Mouse (Mus musculus) telencephalon, adult 2 months (tissue): ENCODE measurements around the gene Kcnk2.
"Not testable (repeated sequence)": the region's sequence is repeated elsewhere in the genome, so short reads cannot be mapped to it uniquely, and the experiment has no call there.

Source experiments
- DNase-seq: peaks from one replicate; pipeline ENCODE4 v3.0.0-alpha.2; 2011; ENCODE audit warnings: low read depth, low spot score

Kcnk2 gene

GRCm38 (mm10) chr1:189343301-189344251, 58.5 kb downstream of the Kcnk2 start:
- DNase-seq = no peak

GRCm38 (mm10) chr1:189342416-189343104, 59.5 kb downstream of the Kcnk2 start:
- DNase-seq = no peak

- DNase-seq = no peak
Measured at GRCm38 (mm10) chr1:189341381-189341917, 60.6 kb downstream of the Kcnk2 start.

- no peak for DNase-seq
Measured at GRCm38 (mm10) chr1:189315896-189316295, 86.2 kb downstream of the Kcnk2 start.

- no peak for DNase-seq
Measured at GRCm38 (mm10) chr1:189314495-189314894, 87.6 kb downstream of the Kcnk2 start.

- no peak for DNase-seq
Measured at GRCm38 (mm10) chr1:189313750-189314149, 88.3 kb downstream of the Kcnk2 start.

- no peak for DNase-seq
Measured at GRCm38 (mm10) chr1:189310145-189310544, 91.9 kb downstream of the Kcnk2 start.

GRCm38 (mm10) chr1:189304988-189305522, 97.0 kb downstream of the Kcnk2 start:
- no peak for DNase-seq

- no peak for DNase-seq
Measured at GRCm38 (mm10) chr1:189303001-189303400, 99.1 kb downstream of the Kcnk2 start.

- no peak for DNase-seq
Measured at GRCm38 (mm10) chr1:189293679-189294406, 108.2 kb downstream of the Kcnk2 start.

GRCm38 (mm10) chr1:189290885-189291284, 111.2 kb downstream of the Kcnk2 start:
- DNase-seq = peak; percentile 67

GRCm38 (mm10) chr1:189288948-189289347, 113.1 kb downstream of the Kcnk2 start:
- peak; percentile 40 for DNase-seq

GRCm38 (mm10) chr1:189272281-189272680, 129.8 kb downstream of the Kcnk2 start:
- peak; percentile 72 for DNase-seq

GRCm38 (mm10) chr1:189253631-189254030, 148.4 kb downstream of the Kcnk2 start:
- DNase-seq = no peak

- DNase-seq = no peak
Measured at GRCm38 (mm10) chr1:189253207-189253606, 148.9 kb downstream of the Kcnk2 start.

GRCm38 (mm10) chr1:189243206-189243605, 158.9 kb downstream of the Kcnk2 start:
- not testable (repeated sequence) for DNase-seq

- no peak for DNase-seq
Measured at GRCm38 (mm10) chr1:189235261-189235660, 166.8 kb downstream of the Kcnk2 start.

GRCm38 (mm10) chr1:189232829-189233228, 169.2 kb downstream of the Kcnk2 start:
- DNase-seq = no peak

- DNase-seq = peak; percentile 66
Measured at GRCm38 (mm10) chr1:189228222-189229084, 173.6 kb downstream of the Kcnk2 start.

- DNase-seq = no peak
Measured at GRCm38 (mm10) chr1:189227479-189227878, 174.6 kb downstream of the Kcnk2 start.
